Mouse (Mus musculus): ENCODE measurements around the gene Hoxc13.

Gene Hoxc13

DNA sequence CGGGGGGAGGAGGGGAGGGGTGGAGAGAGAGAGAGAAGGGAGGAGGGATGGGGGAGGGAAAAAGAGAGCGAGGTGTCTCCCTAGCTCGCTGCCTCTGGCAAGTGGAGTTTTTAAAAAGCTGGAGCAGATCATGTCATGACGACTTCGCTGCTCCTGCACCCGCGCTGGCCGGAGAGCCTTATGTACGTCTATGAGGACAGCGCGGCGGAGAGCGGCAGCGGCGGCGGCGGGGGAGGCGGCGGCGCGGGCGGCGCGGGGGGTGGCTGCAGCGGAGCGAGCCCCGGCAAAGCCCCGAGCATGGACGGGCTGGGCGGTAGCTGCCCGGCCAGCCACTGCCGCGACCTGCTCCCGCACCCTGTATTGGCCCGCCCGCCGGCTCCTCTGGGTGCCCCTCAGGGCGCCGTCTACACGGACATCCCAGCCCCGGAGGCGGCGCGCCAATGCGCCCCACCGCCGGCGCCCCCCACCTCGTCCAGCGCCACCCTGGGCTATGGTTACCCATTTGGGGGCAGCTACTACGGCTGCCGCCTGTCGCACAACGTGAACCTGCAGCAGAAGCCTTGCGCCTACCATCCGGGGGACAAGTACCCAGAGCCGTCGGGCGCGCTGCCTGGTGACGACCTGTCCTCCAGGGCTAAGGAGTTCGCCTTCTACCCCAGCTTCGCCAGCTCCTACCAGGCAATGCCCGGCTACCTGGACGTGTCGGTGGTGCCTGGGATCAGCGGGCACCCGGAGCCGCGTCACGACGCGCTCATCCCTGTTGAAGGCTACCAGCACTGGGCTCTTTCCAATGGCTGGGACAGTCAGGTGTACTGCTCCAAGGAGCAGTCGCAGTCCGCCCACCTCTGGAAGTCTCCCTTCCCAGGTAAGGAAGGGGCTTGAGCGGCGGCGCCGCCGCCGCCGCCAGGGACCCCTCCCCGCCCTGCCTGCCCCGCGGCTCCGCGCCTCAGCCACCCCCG, at the start of gene Hoxc13:
Gene Hoxc13 (plus strand): TSS at position 51 of the 959 bp plus-strand sequence.
- DNase-seq (ENCODE audit: low spot score), result no peak

DNA sequence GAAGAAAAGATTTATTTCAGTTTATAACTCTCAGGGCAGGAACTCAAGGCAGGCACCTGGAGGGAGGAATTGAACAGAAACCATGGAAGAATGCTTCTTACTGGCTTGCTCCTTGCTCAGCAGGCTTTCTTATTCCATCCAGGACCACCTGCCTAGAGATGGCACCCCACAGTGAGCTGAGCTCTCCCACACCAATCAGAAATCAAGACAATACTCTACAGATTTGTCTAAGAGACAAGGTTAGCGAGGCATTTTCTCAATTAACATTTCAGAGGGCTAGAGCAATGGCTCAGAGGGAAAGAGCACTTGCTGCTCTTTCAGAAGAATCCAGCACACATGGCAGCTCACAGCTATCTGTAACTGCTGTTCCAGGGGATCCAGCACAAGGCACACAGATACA, 35.1 kb upstream of the Hoxc13 start:
- no peak for DNase-seq (ENCODE audit: low spot score)

DNA sequence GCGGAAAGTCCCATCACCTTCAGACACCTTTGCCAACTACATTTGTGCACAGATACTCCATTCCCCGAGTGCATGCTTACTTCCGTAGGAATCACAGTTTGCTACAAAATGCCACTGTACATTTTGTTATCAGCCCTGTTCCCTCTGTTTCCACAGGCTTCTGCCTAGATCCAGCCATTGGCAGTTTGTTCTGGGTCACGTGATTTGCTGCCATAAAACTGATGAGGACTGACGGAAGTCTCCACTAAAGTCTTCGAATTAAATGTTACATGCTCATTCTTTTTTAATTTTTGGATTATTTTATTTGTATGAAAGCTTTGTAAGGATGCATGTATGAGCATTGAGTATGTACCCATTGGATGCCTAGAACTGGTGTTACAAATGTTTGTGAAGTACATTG, 25.8 kb upstream of the Hoxc13 start:
- no peak for DNase-seq (ENCODE audit: low spot score)

DNA sequence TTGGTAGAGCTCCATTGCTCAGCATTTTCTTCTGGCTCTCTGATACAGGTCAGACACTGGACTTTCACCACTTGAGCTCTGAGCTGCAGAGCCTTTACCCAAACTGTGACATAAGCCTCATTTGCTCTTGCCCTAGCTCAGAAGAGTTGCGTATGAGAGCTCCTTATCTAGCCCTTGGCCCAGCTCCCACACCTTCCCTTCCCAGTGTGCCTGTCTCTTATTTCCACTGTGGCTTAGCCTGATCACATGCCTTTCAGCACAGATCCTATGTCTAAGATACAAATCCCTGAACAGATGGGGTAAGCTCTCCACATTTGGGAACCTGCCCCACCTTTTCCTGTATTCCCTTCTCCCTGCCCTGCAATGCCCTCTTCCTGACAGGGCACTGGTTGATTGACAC, 16.0 kb upstream of the Hoxc13 start:
- no peak for DNase-seq (ENCODE audit: low spot score)

DNA sequence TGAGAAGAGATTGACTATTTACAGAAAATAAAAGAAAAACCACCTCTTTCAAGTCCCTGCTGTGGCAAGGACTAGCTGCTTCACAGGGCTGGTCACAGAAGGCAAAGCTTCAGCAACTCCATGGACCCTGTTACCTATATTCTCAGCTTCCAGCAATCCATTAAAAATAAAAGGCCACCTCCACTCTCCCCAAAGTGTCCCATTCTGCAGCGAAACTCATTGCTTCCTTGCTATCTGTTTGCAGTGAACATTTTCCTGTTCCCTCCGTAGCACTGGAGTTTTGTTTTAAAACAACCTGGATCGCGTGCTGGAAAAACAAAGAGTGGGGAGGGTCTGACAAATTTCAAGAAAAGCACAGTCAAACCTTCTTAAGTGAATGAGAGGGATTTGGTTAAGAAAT, 11.4 kb upstream of the Hoxc13 start:
- DNase-seq (ENCODE audit: low spot score), result no peak

DNA sequence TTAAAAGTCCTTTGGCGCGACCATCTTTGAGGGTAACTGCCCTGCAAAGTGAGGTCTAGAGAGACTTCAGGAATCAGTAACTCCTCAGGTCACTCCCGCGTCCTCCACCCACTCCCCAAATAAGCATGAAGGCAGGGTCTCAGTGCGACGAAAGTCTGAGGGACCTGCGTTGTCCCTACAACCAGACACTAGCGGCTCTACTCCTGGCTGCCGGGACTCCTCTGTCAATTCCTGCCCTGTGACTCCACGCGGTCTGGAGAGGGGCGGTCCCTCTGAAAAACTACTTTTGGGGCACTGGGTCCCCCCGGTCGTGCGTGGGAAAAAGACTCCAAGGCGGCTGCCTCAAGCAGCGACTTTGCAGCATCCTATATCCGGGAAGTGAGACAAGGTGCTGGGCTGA, 10.9 kb upstream of the Hoxc13 start:
- no peak for DNase-seq (ENCODE audit: low spot score)

DNA sequence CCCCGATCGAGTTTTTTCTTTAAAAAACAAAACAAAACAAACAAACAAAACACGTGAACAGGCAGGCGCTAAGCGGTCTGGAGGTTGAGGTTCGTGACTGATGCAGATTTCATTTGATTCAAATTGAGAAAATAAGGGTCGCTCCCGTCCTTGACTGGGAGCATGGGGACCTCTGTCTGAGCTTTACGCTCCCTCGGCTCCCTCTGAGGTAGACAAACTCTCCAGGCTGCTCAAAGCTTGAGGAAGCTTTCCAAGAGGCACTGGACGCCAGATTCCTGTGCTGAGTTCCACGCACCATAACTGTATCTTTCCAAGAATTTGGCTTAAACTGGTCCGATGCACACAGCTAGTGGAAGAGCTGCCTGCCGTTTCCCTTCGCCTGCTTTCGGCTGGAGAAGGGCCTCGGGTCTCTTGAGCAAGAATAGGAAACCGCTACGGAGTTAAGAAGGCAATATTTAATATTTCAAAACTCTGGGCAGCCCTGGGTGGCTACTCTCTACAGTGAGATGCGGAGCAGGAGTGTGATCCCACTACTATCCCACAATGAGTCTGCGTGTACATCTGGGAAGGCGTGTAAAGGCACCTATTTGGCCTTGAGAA, 10.3 kb upstream of the Hoxc13 start:
- no peak for DNase-seq (ENCODE audit: low spot score)

DNA sequence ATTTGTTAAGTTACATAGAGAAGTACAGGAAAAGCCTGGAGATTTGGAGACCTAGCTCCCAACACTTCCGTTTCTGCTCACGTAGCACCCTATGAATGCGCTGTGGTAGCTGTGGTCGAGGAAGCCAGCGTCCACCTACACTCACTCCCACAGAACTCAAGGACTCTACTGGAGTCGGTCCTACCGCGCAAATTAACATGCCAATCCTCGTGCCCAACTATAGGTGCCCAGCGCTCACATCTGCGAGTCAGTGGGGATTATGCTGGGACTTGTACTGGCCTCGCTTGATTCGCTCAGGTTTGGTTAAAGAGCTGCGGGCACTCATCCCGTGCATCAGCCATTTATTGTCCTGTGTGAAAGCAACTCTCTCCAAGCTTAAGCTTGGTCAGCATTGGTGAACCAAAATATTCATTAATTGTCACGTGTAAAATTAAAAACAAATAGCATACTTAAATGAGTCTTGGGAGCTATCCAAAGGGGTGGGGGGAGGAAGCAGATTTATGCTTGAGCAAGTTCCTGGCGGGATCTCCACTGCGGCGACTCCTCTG, 7.8 kb upstream of the Hoxc13 start:
- DNase-seq (ENCODE audit: low spot score), result no peak

DNA sequence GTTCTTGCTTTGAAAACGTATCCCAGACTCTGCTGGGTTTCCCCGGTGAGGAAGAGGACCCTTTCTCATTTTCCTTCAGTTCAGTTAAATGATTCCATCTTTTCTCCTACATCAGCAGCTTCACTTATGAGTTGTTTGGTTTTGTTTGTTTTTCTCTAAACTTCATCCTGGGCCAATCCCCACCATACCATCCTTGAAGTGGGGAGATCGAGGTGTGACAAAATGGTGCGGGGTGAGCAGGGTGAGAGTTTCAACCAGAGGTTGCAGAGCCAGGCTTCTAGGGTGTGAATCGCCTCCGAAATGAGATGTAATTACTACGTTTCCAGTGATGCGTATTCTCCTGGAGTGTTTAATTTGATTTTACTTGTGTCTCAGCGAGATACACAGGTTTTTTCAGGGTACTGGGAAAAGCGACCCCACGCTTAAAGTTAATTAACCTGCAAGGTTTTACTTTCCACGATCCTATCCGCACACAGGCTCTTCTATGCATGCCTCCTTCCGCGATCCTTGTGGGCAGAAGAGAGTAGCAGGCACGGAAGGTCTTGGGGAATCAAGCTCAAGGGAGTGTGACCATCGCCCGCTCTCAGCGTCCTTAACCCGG, 2.8 kb upstream of the Hoxc13 start:
- DNase-seq (ENCODE audit: low spot score), result no peak

DNA sequence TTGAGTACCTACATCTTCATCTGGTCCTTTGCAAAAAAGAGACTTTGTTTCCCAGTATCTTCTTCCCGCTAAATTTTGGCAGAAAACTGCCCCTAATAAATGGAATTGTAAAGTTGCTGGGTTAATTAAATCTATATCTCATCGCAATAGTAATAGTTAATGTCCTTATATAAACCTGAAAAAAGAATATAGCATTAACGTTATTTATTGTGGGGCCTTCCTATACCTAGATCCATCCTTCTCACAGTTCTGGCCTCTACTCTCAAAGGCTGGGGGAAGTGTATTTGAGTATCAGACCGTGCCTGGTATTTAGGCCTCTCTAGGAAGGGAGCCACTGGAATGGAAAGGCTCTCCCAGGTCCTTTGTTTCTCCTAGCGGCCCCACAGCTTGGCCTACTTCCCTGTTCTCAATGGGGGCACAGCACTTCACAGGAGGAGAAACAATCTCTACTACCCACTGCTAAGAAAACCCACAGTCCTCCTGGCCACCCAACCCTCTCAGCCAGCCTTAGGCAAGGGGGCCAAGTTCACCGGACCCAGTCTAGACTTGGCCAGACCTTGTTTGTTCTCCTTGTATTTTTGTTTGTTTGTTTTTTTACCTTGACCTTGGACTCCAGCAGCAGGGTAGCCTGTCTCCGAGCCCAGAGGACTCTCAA, 2.2 kb upstream of the Hoxc13 start:
- no peak for DNase-seq (ENCODE audit: low spot score)

DNA sequence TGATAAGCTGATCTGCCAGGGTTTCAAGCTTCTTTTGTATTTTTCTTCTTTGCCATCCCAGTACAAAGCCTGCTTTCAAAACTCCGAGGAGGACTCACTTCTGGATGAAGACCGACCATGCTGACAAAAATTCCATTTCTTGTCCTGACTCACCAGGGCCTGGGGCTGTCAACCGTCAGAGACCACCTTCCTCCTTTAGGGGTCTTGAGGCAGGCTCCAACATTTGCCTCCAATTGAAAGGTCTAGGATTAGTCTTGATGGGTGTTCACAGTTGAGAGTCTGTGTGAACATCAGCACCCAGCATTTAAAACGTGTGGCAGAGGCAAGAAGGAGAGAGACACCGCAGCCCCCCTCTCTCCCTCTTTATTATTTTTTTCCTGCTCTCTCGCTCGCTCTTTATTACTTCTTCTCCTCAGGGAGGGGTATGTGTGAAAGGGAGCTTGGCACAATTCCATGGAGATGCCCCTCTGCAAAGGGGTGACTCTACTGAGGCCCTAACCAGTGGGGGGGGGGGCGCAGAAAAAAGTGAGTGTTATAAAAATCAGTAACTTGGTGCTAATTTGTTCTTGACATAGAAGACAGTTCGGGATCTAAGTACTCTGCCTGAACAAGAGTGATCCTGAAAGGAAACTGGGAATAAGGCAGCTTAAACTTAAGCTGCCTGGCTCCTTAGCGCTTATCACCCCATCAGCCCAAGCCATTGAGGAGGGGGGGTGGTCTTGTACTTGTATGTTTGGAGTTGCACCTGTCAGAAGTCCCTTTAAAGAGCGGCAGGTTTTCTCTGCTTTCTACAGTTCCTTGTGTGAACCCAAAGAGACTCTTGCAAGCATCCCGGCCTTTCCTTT, 1.3 kb upstream of the Hoxc13 start:
- no peak for DNase-seq (ENCODE audit: low spot score)

DNA sequence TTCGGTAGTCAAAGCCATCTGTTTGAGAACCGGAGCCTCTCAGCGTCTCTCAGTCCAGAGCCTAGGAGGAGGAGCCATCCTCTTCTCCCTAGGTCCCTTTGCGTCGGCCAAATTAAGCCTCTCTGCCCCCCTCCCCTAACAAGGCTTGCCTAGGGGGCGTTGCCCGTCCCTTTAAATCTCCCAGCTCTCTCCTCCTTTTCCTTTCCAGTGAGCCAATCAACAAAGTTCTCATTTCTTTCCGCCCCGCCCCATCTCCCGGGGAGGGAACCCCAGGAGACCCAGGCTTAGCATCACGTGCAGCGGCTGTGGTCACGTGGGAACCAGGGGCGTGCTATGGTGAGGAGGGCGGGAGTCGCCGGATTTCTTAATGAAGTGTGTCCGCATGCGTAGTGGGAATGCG, 284 bp upstream of the Hoxc13 start:
- no peak for DNase-seq (ENCODE audit: low spot score)

DNA sequence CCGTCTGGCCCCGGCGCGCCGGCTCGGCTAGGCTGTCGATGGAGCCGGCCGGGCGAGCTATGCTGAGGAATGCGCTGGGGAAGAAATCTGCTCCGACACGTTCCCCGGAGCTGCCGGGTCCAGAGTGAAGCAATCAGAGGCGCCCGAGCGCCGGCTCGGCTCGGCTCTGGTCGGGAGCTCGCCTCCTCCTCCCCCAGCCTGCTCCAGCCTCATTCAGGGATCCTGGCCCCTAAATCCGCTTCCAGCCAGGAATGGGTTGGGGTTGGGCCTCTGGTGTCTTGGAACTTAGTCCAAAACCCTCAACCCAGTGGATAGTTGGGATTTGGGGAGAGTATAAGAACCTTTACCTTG, 1.1 kb downstream of the Hoxc13 start:
- no peak for DNase-seq (ENCODE audit: low spot score)

DNA sequence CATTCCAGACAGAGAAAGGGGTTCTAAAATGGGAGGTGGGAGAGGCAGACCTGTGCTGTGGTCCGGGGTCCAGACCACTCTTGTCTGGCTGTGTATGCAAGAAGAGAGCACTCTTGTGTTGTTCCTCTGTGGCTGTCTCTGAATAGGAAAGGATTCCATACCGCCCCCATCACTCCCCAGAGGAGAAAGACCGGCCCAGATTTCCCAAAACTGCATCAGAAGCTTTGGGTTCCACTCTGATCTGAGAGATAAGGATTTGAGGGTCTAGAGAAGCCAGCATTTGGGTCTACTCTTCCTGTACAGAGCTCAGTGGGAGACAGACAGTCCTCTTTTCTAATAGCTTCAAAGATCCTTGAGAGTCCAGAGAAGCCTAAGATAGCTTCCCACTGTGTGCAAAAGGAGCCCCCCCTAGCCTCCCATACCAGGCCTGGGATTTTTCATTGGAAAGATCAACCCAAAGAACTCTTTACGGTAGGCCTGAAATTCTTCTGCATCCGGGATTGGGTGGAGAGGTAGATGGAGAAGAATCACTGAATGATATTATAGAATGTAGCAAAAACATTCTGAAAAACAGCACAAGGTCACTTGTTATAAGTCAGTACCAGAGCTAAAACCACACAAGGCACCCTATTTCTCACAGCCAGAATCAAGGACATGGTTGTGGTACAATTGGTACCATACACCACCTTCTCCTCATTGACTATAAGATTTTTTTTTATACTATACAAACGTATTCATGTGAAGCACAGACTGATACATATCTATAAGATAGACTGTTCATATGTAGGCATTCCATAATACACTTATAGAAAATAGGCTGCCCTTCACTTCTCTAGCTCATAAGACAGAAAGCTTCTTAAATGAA, 2.0 kb downstream of the Hoxc13 start:
- no peak for DNase-seq (ENCODE audit: low spot score)

DNA sequence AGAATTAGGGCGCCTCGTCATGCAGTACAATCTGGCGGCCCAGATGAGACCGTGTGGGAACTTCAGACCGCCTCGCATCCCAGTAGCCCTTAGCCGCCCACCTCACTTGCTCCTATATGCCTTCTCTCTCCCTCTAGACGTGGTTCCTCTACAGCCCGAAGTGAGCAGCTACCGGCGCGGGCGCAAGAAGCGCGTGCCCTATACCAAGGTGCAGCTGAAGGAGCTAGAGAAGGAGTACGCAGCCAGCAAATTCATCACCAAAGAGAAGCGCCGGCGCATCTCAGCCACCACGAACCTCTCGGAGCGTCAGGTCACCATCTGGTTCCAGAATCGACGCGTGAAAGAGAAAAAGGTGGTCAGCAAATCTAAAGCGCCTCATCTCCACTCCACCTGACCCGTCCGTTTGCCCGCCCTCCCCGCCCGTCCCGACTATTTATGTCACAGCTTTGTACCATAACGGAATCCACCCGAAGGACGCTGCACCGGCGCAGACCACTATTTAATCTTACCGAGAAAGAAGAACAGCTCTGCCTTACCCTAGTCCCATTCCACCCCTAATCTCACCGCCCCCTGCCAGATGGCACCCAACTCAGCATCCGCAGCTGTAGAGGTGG, 6.2 kb downstream of the Hoxc13 start:
- no peak for DNase-seq (ENCODE audit: low spot score)

DNA sequence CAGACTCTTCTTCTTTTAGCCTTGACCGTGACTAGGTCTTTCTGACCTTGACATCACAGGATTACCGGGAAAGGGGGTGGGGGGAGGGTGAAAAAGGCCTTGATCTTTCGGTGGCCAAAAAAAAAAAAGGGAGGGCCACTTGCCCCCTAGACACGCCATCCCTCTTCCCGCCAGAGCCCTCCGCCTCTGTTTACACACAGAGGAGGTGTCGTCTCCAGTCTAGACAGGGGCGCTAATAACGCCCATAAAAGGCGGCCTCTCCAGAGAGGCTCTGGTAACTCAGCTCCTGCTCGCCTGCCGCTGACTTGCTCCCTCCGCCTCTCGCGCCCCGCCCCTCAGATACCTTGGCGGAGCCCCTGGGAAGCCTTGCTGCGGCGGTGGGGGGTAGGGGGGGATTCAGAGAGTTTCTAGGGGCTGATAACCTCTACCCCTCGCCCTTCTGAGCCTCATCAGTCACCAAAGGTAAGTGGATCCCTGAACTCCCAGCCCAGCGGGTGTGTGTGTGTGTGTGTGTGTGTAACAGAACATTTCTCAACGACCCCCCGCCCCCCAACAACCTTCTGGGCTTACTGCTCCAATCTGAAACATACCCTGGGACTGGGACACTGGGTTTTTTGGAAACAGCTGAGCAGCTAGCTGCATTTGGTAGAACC, 10.9 kb downstream of the Hoxc13 start:
- DNase-seq (ENCODE audit: low spot score), result no peak

DNA sequence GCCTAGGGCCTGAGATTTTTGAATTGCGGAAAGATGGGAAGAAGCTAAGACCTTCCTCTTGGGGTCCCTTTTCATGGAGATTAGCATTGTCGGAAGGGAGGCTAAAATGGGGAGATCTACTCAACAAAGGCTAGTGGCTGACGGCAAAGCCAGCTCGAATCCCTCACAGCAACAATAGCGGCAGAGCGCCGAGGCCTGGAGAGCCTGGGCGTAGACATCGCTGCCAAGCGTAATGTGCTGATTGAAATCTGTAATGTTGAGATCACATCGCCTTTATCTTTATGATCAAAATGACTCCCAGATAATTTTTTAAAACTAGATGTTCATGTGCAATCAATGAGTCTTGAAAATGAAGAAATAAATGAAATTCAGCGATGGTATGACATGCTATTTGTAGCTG, 13.5 kb downstream of the Hoxc13 start:
- no peak for DNase-seq (ENCODE audit: low spot score)

DNA sequence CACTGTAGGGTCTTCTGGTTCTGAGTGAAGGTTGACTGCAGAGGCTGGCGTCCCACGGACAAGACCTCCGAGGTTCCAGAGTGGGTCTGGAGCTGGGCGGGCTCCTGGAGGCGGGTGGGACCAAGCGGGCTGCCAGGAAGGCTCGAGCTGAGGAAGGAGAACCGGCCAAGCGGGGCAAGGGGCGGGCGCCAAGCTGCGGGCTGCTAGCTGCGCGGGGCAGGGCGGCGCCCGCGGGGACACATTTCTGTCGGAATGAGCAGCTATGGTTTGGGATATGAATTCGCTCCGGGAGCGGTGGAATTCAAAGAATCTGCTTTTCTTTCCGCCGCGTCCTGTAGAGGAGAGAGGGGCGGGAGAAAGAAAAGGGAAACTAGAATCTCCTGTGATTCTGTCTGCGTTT, 14.0 kb downstream of the Hoxc13 start:
- no peak for DNase-seq (ENCODE audit: low spot score)

DNA sequence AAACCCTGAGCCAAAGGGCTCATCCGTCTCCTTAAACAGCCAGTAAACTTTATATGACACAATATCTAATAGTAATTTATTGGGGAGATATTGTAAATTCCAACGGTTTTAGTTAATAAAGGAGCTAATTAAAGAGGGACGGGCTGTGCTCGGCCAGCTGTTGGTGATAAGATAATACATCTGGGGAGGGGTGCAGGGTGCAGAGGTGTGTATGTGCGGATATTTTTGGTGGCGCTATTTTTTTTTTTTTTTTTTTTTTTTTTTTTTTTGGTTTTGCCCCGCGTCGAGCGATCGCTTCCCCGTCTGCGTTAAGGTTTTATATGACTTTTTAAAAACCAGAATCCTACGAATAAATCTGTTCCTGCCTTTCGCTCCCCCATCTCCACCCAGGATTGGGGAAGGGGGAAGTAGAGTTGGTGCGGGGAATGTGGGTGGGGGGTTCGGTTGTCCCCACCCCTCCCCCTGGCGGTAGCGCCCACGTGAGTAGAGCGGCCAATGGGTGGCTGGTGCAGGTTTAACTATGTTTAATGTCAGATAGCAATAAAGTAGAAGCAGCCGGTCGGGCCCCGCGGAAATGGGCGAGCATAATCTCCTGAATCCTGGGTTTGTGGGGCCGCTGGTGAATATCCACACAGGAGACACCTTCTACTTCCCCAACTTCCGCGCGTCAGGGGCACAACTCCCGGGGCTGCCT, 15.5 kb downstream of the Hoxc13 start, which contains the start of gene Hoxc12:
Gene Hoxc12 (plus strand): TSS at position 479 of the 694 bp plus-strand sequence.
- no peak for DNase-seq (ENCODE audit: low spot score)

Data from spleen, adult 12 weeks (tissue).